Mouse (Mus musculus): Measurements from ENCODE around the gene D230025D16Rik. TPM values are rescaled to one million over a fixed set of nuclear protein-coding genes. Genes with fewer than 3 reads are reported as not detected.

D230025D16Rik gene
- total RNA-seq, 1 experiment, result 41.7 TPM

DNA sequence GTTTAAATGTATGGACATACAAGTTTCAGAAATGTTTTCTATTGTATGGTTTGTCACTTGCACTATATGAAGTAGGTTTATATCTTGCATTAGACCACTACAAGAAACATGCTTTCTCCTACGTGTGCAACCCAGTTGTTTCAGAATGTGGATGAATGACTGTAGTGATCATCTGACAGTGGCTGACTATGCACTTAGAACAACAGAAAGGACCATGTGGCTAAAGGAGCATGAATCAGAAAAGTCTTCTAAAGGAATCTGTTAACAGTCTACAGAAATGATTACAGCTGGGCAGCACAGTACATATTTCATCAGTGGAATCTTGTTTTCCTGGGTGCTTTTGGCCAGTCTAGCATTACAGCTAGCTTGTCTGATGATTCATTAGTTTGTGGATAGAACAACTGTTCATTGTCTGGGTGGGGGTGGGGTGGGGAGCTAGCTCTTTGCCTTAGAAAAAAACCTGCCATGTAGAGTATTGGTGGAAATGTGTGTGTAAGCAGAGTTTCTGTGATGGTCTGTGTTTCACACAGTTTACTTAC, 38.4 kb upstream of the D230025D16Rik start:
- H3K27ac ChIP-seq (ENCODE audit: insufficient read depth, low read depth, low read length, poor library complexity, severe bottlenecking), result no peak overlapping the region
- H3K9me3 ChIP-seq (ENCODE audit: control insufficient read depth, insufficient read depth, low read depth, low read length), result no peaks in the 10 kb centered on the region
- no peak overlapping the region for H3K9ac ChIP-seq (ENCODE audit: insufficient read depth, low read depth, low read length, poor library complexity, severe bottlenecking)
- no peaks in the 10 kb centered on the region for H3K4me1 ChIP-seq (ENCODE audit: control insufficient read depth in 2 of 2, insufficient read depth in 2 of 2, low read length in 2 of 2, poor library complexity in 1 of 2)
- 0 out of 2 replicates have a peak, but pooled peaks cover 2% of the 10 kb centered on the region for H3K36me3 ChIP-seq (ENCODE audit: control insufficient read depth, insufficient read depth, low read length, poor library complexity, severe bottlenecking)
- TF ChIP-seq MAFK (IDR thresholded peaks at IDR 0.05; ENCODE audit: insufficient read depth, low read depth, low read length) (no peak), HCFC1 (IDR thresholded peaks at IDR 0.05; ENCODE audit: borderline replicate concordance, insufficient read depth, low read length) (no peak), ZNF384 (IDR thresholded peaks at IDR 0.05; ENCODE audit: low read depth, low read length) (no peak), ZC3H11A (IDR thresholded peaks at IDR 0.05; ENCODE audit: borderline replicate concordance, low read depth, low read length) (no peak), CHD2 (IDR thresholded peaks at IDR 0.05; ENCODE audit: low read depth, low read length) (no peak)
- DNase-seq (ENCODE audit: low read depth, low spot score), result no peak
- no peak overlapping the region for H3K4me3 ChIP-seq (ENCODE audit: insufficient read depth in 1 of 2, low read depth in 1 of 2, low read length in 2 of 2, poor library complexity in 1 of 2, severe bottlenecking in 1 of 2)
- in situ Hi-C loops (cut with MboI; ENCODE audit: low sequenced_read_pairs in 2 of 2, unreplicated experiment in 2 of 2), result no loop called here

DNA sequence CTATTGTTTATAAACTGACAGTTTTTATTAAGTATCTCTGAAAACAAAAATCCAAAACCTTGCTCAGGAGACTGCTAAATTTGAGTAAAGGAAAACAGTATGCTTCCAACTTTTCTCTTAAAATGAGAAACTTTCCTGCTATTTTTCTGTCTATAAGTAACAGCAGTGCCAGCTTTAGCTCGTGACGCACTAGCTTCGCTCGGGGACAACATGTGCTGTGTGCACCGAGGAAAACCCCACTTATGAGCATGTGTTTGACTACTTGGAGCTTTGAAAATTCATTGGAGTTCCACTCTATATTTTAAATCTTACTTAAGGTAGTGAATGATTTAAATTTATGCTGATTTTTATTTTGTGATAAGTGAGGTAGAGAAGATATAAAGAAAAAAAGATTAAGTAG, 32.8 kb upstream of the D230025D16Rik start:
- H3K4me3 ChIP-seq (ENCODE audit: insufficient read depth in 1 of 2, low read depth in 1 of 2, low read length in 2 of 2, poor library complexity in 1 of 2, severe bottlenecking in 1 of 2), result no peak overlapping the region
- H3K4me1 ChIP-seq (ENCODE audit: control insufficient read depth in 2 of 2, insufficient read depth in 2 of 2, low read length in 2 of 2, poor library complexity in 1 of 2), result no peaks in the 10 kb centered on the region
- H3K36me3 ChIP-seq (ENCODE audit: control insufficient read depth, insufficient read depth, low read length, poor library complexity, severe bottlenecking), result peaks cover 4% of the 10 kb centered on the region; the same call in 1 of the 2 replicates
- in situ Hi-C loops (cut with MboI; ENCODE audit: low sequenced_read_pairs in 2 of 2, unreplicated experiment in 2 of 2), result no loop called here
- no peak overlapping the region for H3K9ac ChIP-seq (ENCODE audit: insufficient read depth, low read depth, low read length, poor library complexity, severe bottlenecking)
- no peak overlapping the region for H3K27ac ChIP-seq (ENCODE audit: insufficient read depth, low read depth, low read length, poor library complexity, severe bottlenecking)
- H3K9me3 ChIP-seq (ENCODE audit: control insufficient read depth, insufficient read depth, low read depth, low read length), result no peaks in the 10 kb centered on the region
- no peak for DNase-seq (ENCODE audit: low read depth, low spot score)
- no peak for TF ChIP-seq CHD2 (IDR thresholded peaks at IDR 0.05; ENCODE audit: low read depth, low read length)
- no peak for TF ChIP-seq ZC3H11A (IDR thresholded peaks at IDR 0.05; ENCODE audit: borderline replicate concordance, low read depth, low read length)
- no peak for TF ChIP-seq HCFC1 (IDR thresholded peaks at IDR 0.05; ENCODE audit: borderline replicate concordance, insufficient read depth, low read length)
- no peak for TF ChIP-seq MAFK (IDR thresholded peaks at IDR 0.05; ENCODE audit: insufficient read depth, low read depth, low read length)
- TF ChIP-seq ZNF384 (IDR thresholded peaks at IDR 0.05; ENCODE audit: low read depth, low read length), result no peak

DNA sequence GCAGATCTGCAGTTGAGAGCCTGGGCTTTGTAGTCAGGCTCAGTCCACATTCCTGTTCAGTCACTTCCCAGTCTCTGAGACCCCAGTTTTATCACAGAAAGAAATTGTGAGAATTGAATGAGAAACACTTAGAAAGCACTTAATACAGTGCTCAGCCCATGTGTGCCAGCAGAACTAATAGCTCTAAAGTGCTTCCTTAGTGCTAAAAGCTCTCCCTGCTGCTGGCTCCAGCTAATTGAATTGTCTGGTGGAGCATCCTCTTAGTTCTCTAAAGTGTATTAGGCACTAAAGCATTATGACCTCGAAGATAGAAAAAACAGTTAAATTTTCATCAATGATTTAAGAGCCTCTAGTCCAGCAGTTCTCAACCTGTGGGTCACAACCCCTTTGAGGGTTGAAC, 19.2 kb upstream of the D230025D16Rik start:
- no peaks in the 10 kb centered on the region for H3K36me3 ChIP-seq (ENCODE audit: control insufficient read depth, insufficient read depth, low read length, poor library complexity, severe bottlenecking)
- no peak overlapping the region for H3K27ac ChIP-seq (ENCODE audit: insufficient read depth, low read depth, low read length, poor library complexity, severe bottlenecking)
- no peak overlapping the region for H3K9ac ChIP-seq (ENCODE audit: insufficient read depth, low read depth, low read length, poor library complexity, severe bottlenecking)
- H3K4me1 ChIP-seq (ENCODE audit: control insufficient read depth in 2 of 2, insufficient read depth in 2 of 2, low read length in 2 of 2, poor library complexity in 1 of 2), result no peaks in the 10 kb centered on the region
- TF ChIP-seq MAFK (IDR thresholded peaks at IDR 0.05; ENCODE audit: insufficient read depth, low read depth, low read length), result no peak
- no peak for TF ChIP-seq CHD2 (IDR thresholded peaks at IDR 0.05; ENCODE audit: low read depth, low read length)
- TF ChIP-seq ZNF384 (IDR thresholded peaks at IDR 0.05; ENCODE audit: low read depth, low read length), result no peak
- no peak for TF ChIP-seq HCFC1 (IDR thresholded peaks at IDR 0.05; ENCODE audit: borderline replicate concordance, insufficient read depth, low read length)
- TF ChIP-seq ZC3H11A (IDR thresholded peaks at IDR 0.05; ENCODE audit: borderline replicate concordance, low read depth, low read length), result no peak
- no peak overlapping the region for H3K4me3 ChIP-seq (ENCODE audit: insufficient read depth in 1 of 2, low read depth in 1 of 2, low read length in 2 of 2, poor library complexity in 1 of 2, severe bottlenecking in 1 of 2)
- DNase-seq (ENCODE audit: low read depth, low spot score), result no peak
- in situ Hi-C loops (cut with MboI; ENCODE audit: low sequenced_read_pairs in 2 of 2, unreplicated experiment in 2 of 2), result no loop called here
- H3K9me3 ChIP-seq (ENCODE audit: control insufficient read depth, insufficient read depth, low read depth, low read length), result no peaks in the 10 kb centered on the region

DNA sequence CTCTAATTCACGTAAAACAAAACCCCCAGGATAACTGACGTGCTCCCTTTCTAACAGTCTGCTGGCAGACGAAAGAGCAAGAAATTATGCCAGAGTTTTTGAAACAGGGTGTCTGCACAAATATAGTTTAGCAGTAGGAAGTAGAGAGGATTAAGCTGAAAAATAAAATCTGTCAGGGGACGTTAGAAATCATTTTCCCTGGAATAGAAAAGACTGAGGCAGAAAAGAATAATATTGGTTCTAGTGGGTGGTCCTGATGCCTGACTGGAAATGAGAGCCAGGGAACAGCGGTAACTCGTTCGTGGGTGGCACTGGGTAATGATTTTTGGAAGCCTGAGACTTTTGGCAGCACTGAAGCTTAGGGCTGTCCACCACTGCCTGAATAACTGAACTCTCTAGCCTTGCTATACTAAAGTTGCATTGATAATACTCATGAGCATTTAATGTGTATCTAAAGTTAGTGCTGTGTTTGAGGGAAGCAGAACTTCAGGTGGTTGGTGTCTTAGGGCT, 18.1 kb upstream of the D230025D16Rik start:
- H3K9me3 ChIP-seq (ENCODE audit: control insufficient read depth, insufficient read depth, low read depth, low read length), result no peaks in the 10 kb centered on the region
- H3K27ac ChIP-seq (ENCODE audit: insufficient read depth, low read depth, low read length, poor library complexity, severe bottlenecking), result no peak overlapping the region
- TF ChIP-seq ZC3H11A (IDR thresholded peaks at IDR 0.05; ENCODE audit: borderline replicate concordance, low read depth, low read length) (no peak), MAFK (IDR thresholded peaks at IDR 0.05; ENCODE audit: insufficient read depth, low read depth, low read length) (no peak), HCFC1 (IDR thresholded peaks at IDR 0.05; ENCODE audit: borderline replicate concordance, insufficient read depth, low read length) (no peak), ZNF384 (IDR thresholded peaks at IDR 0.05; ENCODE audit: low read depth, low read length) (no peak), CHD2 (IDR thresholded peaks at IDR 0.05; ENCODE audit: low read depth, low read length) (no peak)
- H3K36me3 ChIP-seq (ENCODE audit: control insufficient read depth, insufficient read depth, low read length, poor library complexity, severe bottlenecking), result no peaks in the 10 kb centered on the region
- no peak overlapping the region for H3K9ac ChIP-seq (ENCODE audit: insufficient read depth, low read depth, low read length, poor library complexity, severe bottlenecking)
- no peak for DNase-seq (ENCODE audit: low read depth, low spot score)
- no peak overlapping the region for H3K4me3 ChIP-seq (ENCODE audit: insufficient read depth in 1 of 2, low read depth in 1 of 2, low read length in 2 of 2, poor library complexity in 1 of 2, severe bottlenecking in 1 of 2)
- H3K4me1 ChIP-seq (ENCODE audit: control insufficient read depth in 2 of 2, insufficient read depth in 2 of 2, low read length in 2 of 2, poor library complexity in 1 of 2), result no peaks in the 10 kb centered on the region
- in situ Hi-C loops (cut with MboI; ENCODE audit: low sequenced_read_pairs in 2 of 2, unreplicated experiment in 2 of 2), result no loop called here

Data from ES-E14 (cell line).